Mouse (Mus musculus) myocyte (in vitro differentiated cells): ENCODE data around the gene Slc22a12. TPM values are rescaled to one million over a fixed set of nuclear protein-coding genes. Genes with fewer than 3 reads are reported as not detected.

ENCODE experiments used
- H3K27me3 ChIP-seq: one replicate; pipeline ENCODE4 v1.6.1; 2011; ENCODE audit not compliant: control insufficient read depth, insufficient read depth, insufficient read length
- H3K36me3 ChIP-seq: one replicate; pipeline ENCODE4 v1.6.1; 2011; ENCODE audit not compliant: control insufficient read depth, insufficient read depth
- H3K4me2 ChIP-seq: one replicate; pipeline ENCODE4 v1.6.1; 2011; ENCODE audit warnings: low read depth, control low read depth
- H3K4me3 ChIP-seq: one replicate; pipeline ENCODE4 v1.5.1; 2011; ENCODE audit warnings: mild to moderate bottlenecking, control low read depth, moderate library complexity
- H3K79me2 ChIP-seq: one replicate; pipeline ENCODE4 v1.6.1; 2011; ENCODE audit not compliant: control insufficient read depth, insufficient read depth
- H3ac ChIP-seq: one replicate; pipeline ENCODE4 v1.6.1; 2011; ENCODE audit not compliant: control insufficient read depth, insufficient read length
- CEBPB ChIP-seq: IDR thresholded peaks from 2 replicates; pipeline ENCODE4 v1.6.1; 2011; ENCODE audit warnings: mild to moderate bottlenecking, moderate library complexity; ENCODE audit not compliant: poor library complexity, insufficient read depth, severe bottlenecking
- E2F4 ChIP-seq: IDR thresholded peaks from one replicate; pipeline ENCODE4 v1.6.1; 2011; ENCODE audit warnings: mild to moderate bottlenecking, control low read depth, moderate library complexity; ENCODE audit not compliant: insufficient read depth
- MAX ChIP-seq: IDR thresholded peaks from one replicate; pipeline ENCODE4 v1.6.1; 2011; ENCODE audit warnings: low read depth, mild to moderate bottlenecking, control low read depth
- MYOD1 ChIP-seq, 3 experiments: IDR thresholded peaks; one replicate each; pipeline ENCODE4 v1.6.1; 2011; ENCODE audit warnings: control low read depth in 2 of 3, low read depth in 2 of 3, mild to moderate bottlenecking in 2 of 3, moderate library complexity in 1 of 3; ENCODE audit not compliant: insufficient read length in 2 of 3, control insufficient read depth in 1 of 3
- MYOG ChIP-seq, 3 experiments: IDR thresholded peaks; one replicate each; pipeline ENCODE4 v1.6.1; 2011; ENCODE audit warnings: control low read depth in 2 of 3, low read depth in 2 of 3, mild to moderate bottlenecking in 2 of 3; ENCODE audit not compliant: insufficient read length in 2 of 3, control insufficient read depth in 1 of 3, insufficient read depth in 1 of 3
- POLR2A ChIP-seq: IDR thresholded peaks from one replicate; pipeline ENCODE4 v1.6.1; 2011; ENCODE audit warnings: low read depth, mild to moderate bottlenecking, control low read depth, moderate library complexity; ENCODE audit not compliant: insufficient read length
- POLR2AphosphoS2 ChIP-seq: IDR thresholded peaks from one replicate; pipeline ENCODE4 v1.6.1; 2011; ENCODE audit warnings: low read depth, control low read depth; ENCODE audit not compliant: insufficient read length
- REST ChIP-seq: IDR thresholded peaks from one replicate; pipeline ENCODE4 v1.6.1; 2011; ENCODE audit warnings: mild to moderate bottlenecking, control low read depth, moderate library complexity; ENCODE audit not compliant: insufficient read depth, insufficient read length
- SRF ChIP-seq: IDR thresholded peaks from one replicate; pipeline ENCODE4 v1.6.1; 2011; ENCODE audit warnings: low read depth; ENCODE audit not compliant: control insufficient read depth, insufficient read length
- TCF12 ChIP-seq: IDR thresholded peaks from one replicate; pipeline ENCODE4 v1.6.1; 2011; ENCODE audit warnings: mild to moderate bottlenecking, control low read depth; ENCODE audit not compliant: poor library complexity, insufficient read depth, severe bottlenecking
- TCF3 ChIP-seq: IDR thresholded peaks from one replicate; pipeline ENCODE4 v1.6.1; 2011; ENCODE audit warnings: low read depth, control low read depth; ENCODE audit not compliant: insufficient read length
- USF1 ChIP-seq: IDR thresholded peaks from one replicate; pipeline ENCODE4 v1.6.1; 2011; ENCODE audit warnings: low read depth, mild to moderate bottlenecking, control low read depth, moderate library complexity
- polyA plus RNA-seq: library from polyadenylated mRNA; unstranded; fragments of >200 nt; fragmentation: generic; extraction: Trizol; gene quantifications from one replicate; pipeline ENCODE4 v1.2.1, GENCODE M21; 2012; ENCODE audit warnings: missing spikeins

The Slc22a12 gene
- polyA plus RNA-seq, 1 experiment, result not detected

DNA sequence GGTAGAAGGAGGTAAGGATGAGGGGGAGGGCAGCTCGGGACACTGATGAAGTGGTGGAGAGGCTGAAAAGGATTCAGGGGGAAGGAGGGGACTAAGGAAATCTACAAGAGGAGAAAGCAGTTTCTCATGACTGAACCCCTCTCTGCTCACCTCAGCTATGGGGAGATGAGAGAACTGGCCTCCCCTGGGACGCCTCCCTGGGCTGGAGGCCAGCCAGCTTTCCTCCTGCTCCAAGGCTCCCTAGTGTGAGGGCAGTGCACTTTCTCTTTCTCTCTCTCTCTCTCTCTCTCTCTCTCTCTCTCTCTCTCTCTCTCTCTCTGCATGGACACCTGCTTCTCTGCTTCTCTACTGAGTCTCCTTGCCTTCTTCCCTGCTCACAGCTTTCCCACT lies 42.2 kb downstream of the Slc22a12 start:
- TF ChIP-seq MYOG (IDR thresholded peaks at IDR 0.05; ENCODE audit: control insufficient read depth in 1 of 3, insufficient read depth in 1 of 3, insufficient read length in 2 of 3, low read depth in 2 of 3) (no peak), MAX (no peak), POLR2A (no peak), MYOD1 (IDR thresholded peaks at IDR 0.05; ENCODE audit: control insufficient read depth in 1 of 3, insufficient read length in 2 of 3, low read depth in 2 of 3) (no peak), E2F4 (no peak), TCF12 (no peak), CEBPB (no peak)
- H3ac ChIP-seq, result no peak overlapping the region
- no peak overlapping the region for H3K4me2 ChIP-seq
- H3K79me2 ChIP-seq, result no peaks in the 10 kb centered on the region
- peaks cover 59% of the 10 kb centered on the region for H3K27me3 ChIP-seq
- no peaks in the 10 kb centered on the region for H3K36me3 ChIP-seq
- H3K4me3 ChIP-seq, result no peak overlapping the region

DNA sequence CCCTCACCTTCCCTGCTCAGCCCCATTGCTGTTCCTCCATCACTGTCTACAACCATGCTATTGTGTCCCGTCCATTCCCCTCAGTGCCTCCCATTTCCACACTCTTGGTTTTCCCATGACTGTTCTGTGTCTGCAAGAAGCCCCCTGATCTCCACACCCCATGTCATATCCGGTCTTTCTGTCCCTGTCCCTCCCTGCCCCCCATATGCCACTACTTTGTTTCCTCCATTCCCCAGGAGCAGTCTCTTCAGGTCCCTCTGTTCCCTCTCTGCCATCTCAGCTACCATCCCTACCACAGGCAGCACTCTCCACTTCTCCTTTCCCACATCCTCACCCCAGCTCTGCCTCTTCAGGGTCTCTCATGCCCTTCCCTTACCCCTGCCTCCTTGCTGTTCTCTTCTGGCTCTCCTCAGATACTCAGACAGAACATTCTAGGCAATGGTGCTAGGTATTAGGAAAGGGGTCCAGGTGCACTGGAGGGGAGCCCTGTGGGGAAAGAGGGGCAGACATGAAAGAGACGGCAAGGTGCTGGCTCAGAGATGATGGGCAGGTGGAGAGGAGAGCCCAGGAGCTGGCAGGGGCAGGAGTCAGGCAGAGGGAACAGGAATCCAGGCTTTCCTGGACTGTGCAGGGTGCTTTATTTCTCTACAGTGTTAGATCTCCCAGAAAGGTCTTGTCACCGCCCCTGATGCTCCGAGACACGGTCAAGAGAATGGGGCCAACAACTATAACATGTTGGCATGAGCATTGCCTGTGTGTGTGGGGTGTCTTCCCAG lies 42.8 kb downstream of the Slc22a12 start:
- TF ChIP-seq POLR2A, result no peak
- TF ChIP-seq MAX, result no peak
- TF ChIP-seq MYOG (IDR thresholded peaks at IDR 0.05; ENCODE audit: control insufficient read depth in 1 of 3, insufficient read depth in 1 of 3, insufficient read length in 2 of 3, low read depth in 2 of 3), result no peak
- no peak for TF ChIP-seq REST
- TF ChIP-seq E2F4, result no peak
- TF ChIP-seq SRF, result no peak
- TF ChIP-seq TCF3, result no peak
- no peak for TF ChIP-seq POLR2AphosphoS2
- TF ChIP-seq CEBPB, result no peak
- no peak for TF ChIP-seq TCF12
- no peak for TF ChIP-seq USF1
- no peak for TF ChIP-seq MYOD1 (IDR thresholded peaks at IDR 0.05; ENCODE audit: control insufficient read depth in 1 of 3, insufficient read length in 2 of 3, low read depth in 2 of 3)
- H3K4me3 ChIP-seq, result no peak overlapping the region
- peaks cover 63% of the 10 kb centered on the region for H3K27me3 ChIP-seq
- no peaks in the 10 kb centered on the region for H3K36me3 ChIP-seq
- no peak overlapping the region for H3K4me2 ChIP-seq
- H3K79me2 ChIP-seq, result no peaks in the 10 kb centered on the region
- no peak overlapping the region for H3ac ChIP-seq

DNA sequence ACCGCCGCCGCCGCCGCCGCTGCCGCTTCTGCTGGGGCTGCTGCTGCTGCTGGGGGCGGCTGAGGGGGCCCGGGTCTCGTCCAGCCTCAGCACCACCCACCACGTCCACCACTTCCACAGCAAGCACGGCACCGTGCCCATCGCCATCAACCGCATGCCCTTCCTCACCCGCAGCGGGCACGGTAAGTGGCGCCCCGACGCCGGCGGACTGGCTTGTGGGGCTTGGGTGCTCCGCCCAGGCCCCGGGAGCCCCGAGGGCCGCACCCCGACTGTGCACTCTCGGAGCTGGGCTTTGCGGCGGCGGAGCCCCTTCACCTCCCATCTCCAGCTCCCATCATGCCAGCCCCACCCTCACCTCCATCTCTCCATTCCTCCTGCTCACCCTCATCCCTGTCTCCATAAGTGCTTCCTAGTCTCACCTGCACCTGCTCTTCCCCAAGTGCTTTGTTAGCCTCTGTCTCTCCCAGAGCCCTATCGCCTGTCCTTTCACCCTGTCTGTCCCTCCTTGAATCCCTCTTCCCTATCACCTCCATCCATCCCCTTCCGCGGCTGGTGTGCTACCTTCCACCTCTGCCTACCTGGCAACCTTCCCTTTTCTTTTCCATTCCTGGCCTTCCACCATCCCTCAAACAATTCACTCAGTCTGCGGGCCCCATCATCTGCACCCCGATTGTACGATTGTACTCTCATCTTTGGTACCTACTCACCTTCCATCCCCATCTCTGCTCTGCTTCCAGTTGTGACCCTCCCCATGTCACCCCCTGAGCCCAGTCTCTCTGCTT lies 44.3 kb downstream of the Slc22a12 start:
- no peak overlapping the region for H3ac ChIP-seq
- TF ChIP-seq MYOG (IDR thresholded peaks at IDR 0.05; ENCODE audit: control insufficient read depth in 1 of 3, insufficient read depth in 1 of 3, insufficient read length in 2 of 3, low read depth in 2 of 3) (no peak), CEBPB (no peak), REST (no peak), POLR2A (no peak), TCF12 (no peak)
- H3K36me3 ChIP-seq, result no peaks in the 10 kb centered on the region
- H3K79me2 ChIP-seq, result no peaks in the 10 kb centered on the region
- H3K27me3 ChIP-seq, result peaks cover 73% of the 10 kb centered on the region
- H3K4me2 ChIP-seq, result no peak overlapping the region
- H3K4me3 ChIP-seq, result no peak overlapping the region

DNA sequence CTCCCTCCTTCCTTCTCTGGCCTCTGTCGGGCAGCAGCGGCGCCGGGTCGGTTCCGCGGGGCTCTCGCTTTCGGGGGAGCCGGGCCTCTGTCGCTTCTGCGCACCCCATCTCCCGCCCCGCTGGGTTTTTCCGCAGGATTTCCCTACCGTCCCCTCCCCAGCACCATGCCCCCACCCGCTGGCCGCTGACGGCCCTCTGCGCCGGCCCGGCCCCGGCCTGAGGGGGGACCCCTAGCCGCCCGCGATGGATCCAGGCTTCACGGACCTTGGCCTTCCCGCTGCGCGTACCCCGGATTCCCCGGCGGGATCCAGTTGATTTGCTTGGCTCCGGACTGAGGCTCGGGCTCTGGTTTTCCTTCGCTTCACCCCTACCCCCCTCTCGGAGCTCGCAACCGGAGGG lies 45.0 kb downstream of the Slc22a12 start:
- H3K36me3 ChIP-seq, result no peaks in the 10 kb centered on the region
- no peak overlapping the region for H3ac ChIP-seq
- H3K27me3 ChIP-seq, result peaks cover 75% of the 10 kb centered on the region
- H3K4me3 ChIP-seq, result no peak overlapping the region
- H3K4me2 ChIP-seq, result no peak overlapping the region
- TF ChIP-seq CEBPB (no peak), POLR2A (no peak), SRF (no peak), POLR2AphosphoS2 (no peak), MAX (no peak), TCF12 (no peak), E2F4 (no peak), TCF3 (no peak), MYOD1 (IDR thresholded peaks at IDR 0.05; ENCODE audit: control insufficient read depth in 1 of 3, insufficient read length in 2 of 3, low read depth in 2 of 3) (no peak), MYOG (IDR thresholded peaks at IDR 0.05; ENCODE audit: control insufficient read depth in 1 of 3, insufficient read depth in 1 of 3, insufficient read length in 2 of 3, low read depth in 2 of 3) (no peak), USF1 (no peak), REST (no peak)
- H3K79me2 ChIP-seq, result no peaks in the 10 kb centered on the region
